Mouse (Mus musculus) embryonic stem cell, embryonic (primary cell): Measurements from ENCODE around the gene Kif22.

Experiments used
- CTCF ChIA-PET, 4 experiments: fragments of 300-600 bp in 2 of 4; fragments of 350-600 bp in 2 of 4; sonication (Branson Sonifier 250); formaldehyde crosslinking; loops; one replicate each; lab custom pipeline; 2022; ENCODE audit warnings: inconsistent platforms in 2 of 4; lab: Charles Lee
- POLR2A ChIA-PET, 4 experiments: fragments of 300-600 bp in 2 of 4; fragments of 350-600 bp in 2 of 4; sonication (Branson Sonifier 250); formaldehyde crosslinking; loops; one replicate each; lab custom pipeline; 2022; ENCODE audit warnings: antibody characterized with exemption in 4 of 4, inconsistent platforms in 1 of 4; lab: Charles Lee

Gene Kif22

DNA sequence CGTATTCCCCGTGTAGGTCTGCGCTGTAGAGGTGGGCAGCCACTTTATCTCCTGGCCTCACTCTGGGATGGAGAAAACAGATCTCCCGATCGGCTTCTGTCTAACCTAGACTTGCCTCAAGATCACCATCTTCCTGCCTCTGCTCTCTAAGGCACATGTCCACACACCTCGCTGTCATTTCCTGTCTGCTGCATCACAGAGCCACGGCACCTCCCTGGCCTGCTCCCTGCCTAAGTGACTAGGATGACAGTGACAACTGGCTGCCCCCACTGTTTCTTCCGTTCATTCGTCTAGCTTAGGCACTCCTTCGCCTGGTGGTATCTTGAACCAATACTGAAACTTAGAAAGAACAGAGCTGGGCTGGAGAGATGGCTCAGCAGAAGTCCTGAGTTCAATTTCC, 42.7 kb downstream of the Kif22 start:
- ChIA-PET POLR2A (interaction anchor here in 3 of 4 experiments (0.9 to 1.8 kb wide), 7 partner anchors 14 to 168 kb away, joined by 3 to 5 read pairs (median 3); partner anchors contain the start of genes 4930451I11Rik (in 1 of the 3), Pagr1a (in 1 of the 3), Pagr1b (in 1 of the 3) and Prrt2 (in 1 of the 3)), CTCF (interaction anchor here in 1 of 4 experiments (0.6 to 1.1 kb wide), 2 partner anchors 9 to 180 kb away, joined by 3 to 6 read pairs; no protein-coding TSS in a partner anchor)

GRCm38 (mm10) chr7:126996449-126996848, 45.8 kb downstream of the Kif22 start:
- ChIA-PET POLR2A (interaction anchor here in 1 of 4 experiments (0.6 to 1.3 kb wide), 2 partner anchors 9 to 18 kb away, joined by 3 to 4 read pairs; partner anchors contain the start of gene Mvp), CTCF (interaction anchor here in 1 of 4 experiments (1.0 to 1.1 kb wide), 2 partner anchors 21 to 27 kb away, joined by 3 to 4 read pairs; partner anchors contain the start of gene Pagr1a)

DNA sequence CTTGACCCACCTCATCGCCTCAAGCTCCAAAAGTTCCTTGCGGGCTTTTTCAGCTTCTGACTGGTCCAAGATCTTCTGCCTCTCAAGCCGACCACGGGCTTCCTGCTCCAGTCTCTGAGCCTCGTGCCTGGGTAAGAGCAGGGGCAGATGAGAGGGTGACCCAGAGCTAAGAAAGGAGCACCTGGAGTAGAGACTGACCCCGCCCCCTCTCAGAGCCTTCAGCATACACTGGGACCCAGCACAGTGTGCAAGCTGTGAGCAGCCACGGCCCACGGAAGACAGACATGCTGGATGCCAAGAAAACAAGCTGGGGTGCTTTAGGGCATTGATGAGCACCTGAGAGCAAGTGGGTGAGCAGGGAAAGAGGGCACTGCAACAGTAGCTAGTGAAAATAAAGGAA, 53.5 kb downstream of the Kif22 start:
- POLR2A ChIA-PET = interaction anchor here in 3 of 4 experiments (0.5 to 2.2 kb wide), 28 partner anchors 9 to 253 kb away, joined by 3 to 11 read pairs (median 4); partner anchors contain the start of genes Pagr1a (in 2 of the 3), Ino80e (in 1 of the 3), Maz (in 1 of the 3) and Pagr1b (in 1 of the 3)
- CTCF ChIA-PET = interaction anchor here in 2 of 4 experiments (1.3 to 2.0 kb wide), 4 partner anchors 12 to 168 kb away, joined by 3 to 8 read pairs (median 5); partner anchors contain the start of genes Pagr1a (in 1 of the 2) and Pagr1b (in 1 of the 2)

DNA sequence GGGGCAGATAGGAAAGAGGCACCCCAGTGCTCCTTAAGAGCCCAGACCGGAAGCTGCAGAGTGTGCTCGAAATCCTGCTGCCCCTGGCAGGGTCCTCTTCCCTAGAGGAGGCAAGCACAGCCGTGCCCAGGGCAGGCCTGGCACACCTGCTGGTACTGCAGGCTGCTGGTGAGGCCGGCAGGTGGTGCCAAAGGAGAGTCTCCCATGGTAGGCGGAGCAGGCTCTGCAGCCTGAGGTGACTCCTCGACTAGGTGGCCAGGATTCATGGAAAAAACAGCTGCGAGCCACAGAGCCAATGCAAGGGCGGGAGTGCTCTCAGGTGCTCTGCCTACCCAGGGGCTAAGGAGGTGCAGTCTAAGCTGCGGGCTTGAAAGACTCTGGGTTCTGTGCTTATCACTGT, 56.0 kb downstream of the Kif22 start:
- CTCF ChIA-PET = interaction anchor here in 1 of 4 experiments (0.9 to 1.3 kb wide), 2 partner anchors 31 to 118 kb away, joined by 3 to 4 read pairs; partner anchors contain the start of genes Pagr1a and Pagr1b

GRCm38 (mm10) chr7:126984667-126985444, 57.4 kb downstream of the Kif22 start:
- CTCF ChIA-PET = interaction anchor here in 3 of 4 experiments (0.6 kb wide), 4 partner anchors 8 to 343 kb away, joined by 3 to 5 read pairs (median 3); no protein-coding TSS in a partner anchor
- POLR2A ChIA-PET = interaction anchor here (0.6 to 1.8 kb wide), 8 partner anchors 8 to 123 kb away, joined by 3 to 5 read pairs (median 3); partner anchors contain the start of genes Asphd1 (in 1 of the 4), Hirip3 (in 1 of the 4), Ino80e (in 1 of the 4) and Sez6l2 (in 1 of the 4)

More for the DNA sequence above, 56.0 kb downstream of the Kif22 start:
- POLR2A ChIA-PET = interaction anchor here in 3 of 4 experiments (0.5 to 1.8 kb wide), 8 partner anchors 10 to 414 kb away, joined by 3 to 5 read pairs (median 3); partner anchors contain the start of genes Asphd1 (in 1 of the 3), Maz (in 1 of the 3) and Sez6l2 (in 1 of the 3)

- CTCF ChIA-PET = no interaction called here
- POLR2A ChIA-PET = interaction anchor here in 1 of 4 experiments (0.5 kb wide), 1 partner anchor 55 kb away, joined by 5 read pairs; no protein-coding TSS in a partner anchor
Measured at GRCm38 (mm10) chr7:126983113-126983512, 59.2 kb downstream of the Kif22 start.

- ChIA-PET CTCF (interaction anchor here in 1 of 4 experiments (0.6 kb wide), 1 partner anchor 23 kb away, joined by 4 read pairs; no protein-coding TSS in a partner anchor), POLR2A (interaction anchor here in 2 of 4 experiments (0.5 to 0.6 kb wide), 2 partner anchors 130 to 205 kb away, joined by 3 to 7 read pairs; no protein-coding TSS in a partner anchor)
Measured at GRCm38 (mm10) chr7:126982054-126982453, 60.2 kb downstream of the Kif22 start.

DNA sequence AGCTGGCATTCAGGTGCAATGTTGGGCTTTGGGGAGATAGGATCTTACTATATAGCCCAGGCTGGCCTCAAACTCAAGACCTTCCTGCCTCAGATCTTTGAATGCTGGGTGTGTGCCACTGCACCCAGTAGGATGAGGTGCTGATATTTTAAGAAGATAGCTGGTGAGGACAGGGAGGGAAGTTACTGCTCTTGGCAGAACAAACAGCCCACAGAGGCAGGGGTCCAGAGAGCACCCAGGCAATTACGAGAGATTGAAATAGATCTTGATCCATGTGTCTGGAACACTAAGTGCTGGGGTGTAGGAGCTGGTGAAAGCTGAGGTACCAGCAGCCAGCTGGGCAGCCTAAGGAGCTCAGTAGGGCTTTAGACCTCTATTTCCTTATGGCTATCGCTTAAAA, 60.7 kb downstream of the Kif22 start:
- POLR2A ChIA-PET = interaction anchor here in 2 of 4 experiments (0.5 to 1.6 kb wide), 3 partner anchors 19 to 206 kb away, joined by 3 to 7 read pairs (median 3); no protein-coding TSS in a partner anchor
- CTCF ChIA-PET = interaction anchor here in 1 of 4 experiments (0.6 kb wide), 1 partner anchor 24 kb away, joined by 4 read pairs; no protein-coding TSS in a partner anchor

DNA sequence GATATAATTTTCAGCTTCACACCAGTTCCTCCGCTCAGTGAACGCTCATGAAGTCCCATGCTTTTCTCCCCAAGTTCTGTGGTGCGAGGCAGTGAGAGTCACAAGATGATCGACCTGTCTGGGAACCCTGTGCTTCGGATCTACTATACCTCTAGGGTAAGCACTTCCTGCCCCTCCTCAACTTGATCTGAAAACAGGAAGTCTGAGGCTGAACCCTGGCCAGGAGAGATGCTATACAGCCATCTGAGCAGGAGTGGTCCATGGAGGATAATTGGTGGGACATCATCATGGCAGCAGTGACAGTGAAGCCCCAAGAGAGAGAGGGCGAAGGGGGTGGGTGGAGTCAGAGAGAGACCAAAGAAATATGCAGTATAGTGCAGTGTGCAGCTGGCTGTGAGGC, 63.4 kb downstream of the Kif22 start:
- ChIA-PET POLR2A (interaction anchor here in 1 of 4 experiments (0.5 to 1.0 kb wide), 2 partner anchors 9 to 10 kb away, joined by 3 to 6 read pairs; no protein-coding TSS in a partner anchor), CTCF (interaction anchor here in 2 of 4 experiments (0.6 to 1.4 kb wide), 2 partner anchors 146 to 147 kb away, joined by 3 to 5 read pairs; no protein-coding TSS in a partner anchor)
